Mouse (Mus musculus) midbrain, embryonic 10.5 days (tissue): ENCODE measurements at regions not wholly inside any gene's neighbourhood (a gene's known extent, or its start where the extent isn't known, plus 50 kb on each side); places are given as distances from the start of the nearest gene placed in this dataset.

Source experiments
- DNase-seq: peaks from one replicate; pipeline ENCODE4 v3.0.0-alpha.2; 2017; ENCODE audit warnings: low spot score
- H3K27ac ChIP-seq: fragments of 300-500 bp; sonication (generic); replicated peaks from 2 replicates; pipeline ENCODE4 v1.5.1; 2016; ENCODE audit warnings: mild to moderate bottlenecking
- H3K27me3 ChIP-seq: fragments of 300-500 bp; sonication (generic); 2 replicates; pipeline ENCODE4 v1.6.1; 2016; ENCODE audit warnings: low read depth, mild to moderate bottlenecking; ENCODE audit not compliant: poor library complexity, severe bottlenecking
- H3K36me3 ChIP-seq: fragments of 300-500 bp; sonication (generic); 2 replicates; pipeline ENCODE4 v1.6.1; 2016; ENCODE audit warnings: mild to moderate bottlenecking, moderate library complexity
- H3K4me1 ChIP-seq: fragments of 300-500 bp; sonication (generic); 2 replicates; pipeline ENCODE4 v1.6.1; 2016
- H3K4me3 ChIP-seq: fragments of 300-500 bp; sonication (generic); 2 replicates; pipeline ENCODE4 v1.5.1; 2016; ENCODE audit warnings: mild to moderate bottlenecking, moderate library complexity
- H3K9me3 ChIP-seq: fragments of 300-500 bp; sonication (generic); replicated peaks from 2 replicates; pipeline ENCODE4 v1.6.1; 2016; ENCODE audit warnings: mild to moderate bottlenecking
- WGBS: fragments of 180-500 bp; shearing (Covaris S2); methylation state at CpG from one replicate; pipeline ENCODE4 v1.1.7; 2016; 5-methylcytosine and 5-hydroxymethylcytosine counted together

- H3K36me3 ChIP-seq, result no peaks in the 10 kb centered on the region
- no peak for DNase-seq
- H3K4me1 ChIP-seq, result peaks cover 18% of the 10 kb centered on the region
- H3K9me3 ChIP-seq, result no peaks in the 10 kb centered on the region
- WGBS, result 88% methylated on average over 17 of the region's 17 CpGs
- no peak overlapping the region for H3K27ac ChIP-seq
- no peak overlapping the region for H3K4me3 ChIP-seq
- H3K27me3 ChIP-seq, result no peaks in the 10 kb centered on the region
Measured at GRCm38 (mm10) chr15:59830553-59831462, 185.6 kb downstream of the 4933412E24Rik start.

- WGBS, result 25% methylated on average over 5 of the region's 5 CpGs
- H3K9me3 ChIP-seq, result no peaks in the 10 kb centered on the region
- no peaks in the 10 kb centered on the region for H3K36me3 ChIP-seq
Measured at GRCm38 (mm10) chr15:59828421-59828820, 188.0 kb downstream of the 4933412E24Rik start.

GRCm38 (mm10) chr15:59826164-59826950, 190.1 kb downstream of the 4933412E24Rik start:
- WGBS, result 76% methylated on average over 14 of the region's 14 CpGs
- H3K27ac ChIP-seq, result 0 out of 2 replicates have a peak overlapping the region, but pooled peaks have one; percentile 9
- H3K27me3 ChIP-seq, result no peaks in the 10 kb centered on the region
- no peaks in the 10 kb centered on the region for H3K9me3 ChIP-seq
- DNase-seq, result no peak
- no peak overlapping the region for H3K4me3 ChIP-seq
- H3K36me3 ChIP-seq, result no peaks in the 10 kb centered on the region
- H3K4me1 ChIP-seq, result peaks cover 26% of the 10 kb centered on the region

More at GRCm38 (mm10) chr15:59828421-59828820, 188.0 kb downstream of the 4933412E24Rik start:
- peak; percentile 71 for DNase-seq
- Histone ChIP-seq H3K4me3 (no peak overlapping the region), H3K27ac (no peak overlapping the region), H3K4me1 (peaks cover 21% of the 10 kb centered on the region), H3K27me3 (no peaks in the 10 kb centered on the region)

- no peaks in the 10 kb centered on the region for H3K36me3 ChIP-seq
- WGBS, result 69% methylated on average over 2 of the region's 2 CpGs
- no peak overlapping the region for H3K27ac ChIP-seq
- no peak for DNase-seq
- H3K4me1 ChIP-seq, result peaks cover 26% of the 10 kb centered on the region
- H3K9me3 ChIP-seq, result no peaks in the 10 kb centered on the region
- H3K27me3 ChIP-seq, result no peaks in the 10 kb centered on the region
- no peak overlapping the region for H3K4me3 ChIP-seq
Measured at GRCm38 (mm10) chr15:59823921-59824320, 192.5 kb downstream of the 4933412E24Rik start.

- Histone ChIP-seq H3K4me1 (peaks cover 23% of the 10 kb centered on the region), H3K27me3 (no peaks in the 10 kb centered on the region), H3K9me3 (no peaks in the 10 kb centered on the region), H3K27ac (peak overlapping the region; percentile 53; the same call in 1 of the 2 replicates), H3K36me3 (no peaks in the 10 kb centered on the region), H3K4me3 (no peak overlapping the region)
- no peak for DNase-seq
- 76% methylated on average over 3 of the region's 3 CpGs for WGBS
Measured at GRCm38 (mm10) chr15:59822995-59823681, 193.3 kb downstream of the 4933412E24Rik start.

- no peaks in the 10 kb centered on the region for H3K27me3 ChIP-seq
- no peak overlapping the region for H3K4me3 ChIP-seq
- 71% methylated on average over 10 of the region's 10 CpGs for WGBS
- no peak overlapping the region for H3K27ac ChIP-seq
- no peaks in the 10 kb centered on the region for H3K36me3 ChIP-seq
- H3K9me3 ChIP-seq, result no peaks in the 10 kb centered on the region
- no peak for DNase-seq
- peaks cover 5% of the 10 kb centered on the region; the same call in 1 of the 2 replicates for H3K4me1 ChIP-seq
Measured at GRCm38 (mm10) chr15:59820317-59820716, 196.1 kb downstream of the 4933412E24Rik start.

- no peak overlapping the region for H3K27ac ChIP-seq
- no peaks in the 10 kb centered on the region for H3K36me3 ChIP-seq
- H3K4me3 ChIP-seq, result no peak overlapping the region
- WGBS, result 94% methylated on average over 8 of the region's 8 CpGs
- H3K9me3 ChIP-seq, result no peaks in the 10 kb centered on the region
- H3K27me3 ChIP-seq, result no peaks in the 10 kb centered on the region
- DNase-seq, result no peak
- H3K4me1 ChIP-seq, result 0 out of 2 replicates have a peak, but pooled peaks cover 3% of the 10 kb centered on the region
Measured at GRCm38 (mm10) chr15:59816031-59816430, 200.4 kb downstream of the 4933412E24Rik start.

GRCm38 (mm10) chr15:59811566-59811965, 204.8 kb downstream of the 4933412E24Rik start:
- 36% methylated on average over 3 of the region's 3 CpGs for WGBS
- no peaks in the 10 kb centered on the region for H3K27me3 ChIP-seq
- 0 out of 2 replicates have a peak, but pooled peaks cover 3% of the 10 kb centered on the region for H3K4me1 ChIP-seq
- H3K36me3 ChIP-seq, result no peaks in the 10 kb centered on the region
- H3K27ac ChIP-seq, result no peak overlapping the region
- H3K9me3 ChIP-seq, result no peaks in the 10 kb centered on the region
- no peak overlapping the region for H3K4me3 ChIP-seq
- DNase-seq, result no peak

- H3K9me3 ChIP-seq, result no peaks in the 10 kb centered on the region
- H3K27me3 ChIP-seq, result no peaks in the 10 kb centered on the region
- DNase-seq, result no peak
- no peak overlapping the region for H3K4me3 ChIP-seq
- no peaks in the 10 kb centered on the region for H3K36me3 ChIP-seq
- 0 out of 2 replicates have a peak, but pooled peaks cover 3% of the 10 kb centered on the region for H3K4me1 ChIP-seq
- no peak overlapping the region for H3K27ac ChIP-seq
- WGBS, result 92% methylated on average over 6 of the region's 6 CpGs
Measured at GRCm38 (mm10) chr15:59809361-59809760, 207.1 kb downstream of the 4933412E24Rik start.

GRCm38 (mm10) chr15:59807723-59808122, 208.7 kb downstream of the 4933412E24Rik start:
- WGBS, result 84% methylated on average over 6 of the region's 6 CpGs
- no peak overlapping the region for H3K4me3 ChIP-seq
- no peak overlapping the region for H3K27ac ChIP-seq
- 0 out of 2 replicates have a peak, but pooled peaks cover 3% of the 10 kb centered on the region for H3K4me1 ChIP-seq
- no peaks in the 10 kb centered on the region for H3K9me3 ChIP-seq
- H3K36me3 ChIP-seq, result no peaks in the 10 kb centered on the region
- DNase-seq, result no peak
- no peaks in the 10 kb centered on the region for H3K27me3 ChIP-seq

GRCm38 (mm10) chr15:59805771-59806170, 210.6 kb downstream of the 4933412E24Rik start:
- no peaks in the 10 kb centered on the region for H3K4me1 ChIP-seq
- no peaks in the 10 kb centered on the region for H3K36me3 ChIP-seq
- no peak for DNase-seq
- no peaks in the 10 kb centered on the region for H3K27me3 ChIP-seq
- no peak overlapping the region for H3K4me3 ChIP-seq
- 90% methylated on average over 2 of the region's 2 CpGs for WGBS
- H3K27ac ChIP-seq, result no peak overlapping the region
- H3K9me3 ChIP-seq, result no peaks in the 10 kb centered on the region

GRCm38 (mm10) chr15:59804821-59805220, 211.6 kb downstream of the 4933412E24Rik start:
- no peaks in the 10 kb centered on the region for H3K27me3 ChIP-seq
- no peaks in the 10 kb centered on the region for H3K4me1 ChIP-seq
- no peaks in the 10 kb centered on the region for H3K9me3 ChIP-seq
- no peaks in the 10 kb centered on the region for H3K36me3 ChIP-seq
- 92% methylated on average over 2 of the region's 2 CpGs for WGBS
- no peak overlapping the region for H3K27ac ChIP-seq
- no peak overlapping the region for H3K4me3 ChIP-seq
- no peak for DNase-seq
